Mouse (Mus musculus) intestine, embryonic 16.5 days (tissue): ENCODE results near the gene Arl4c. TPM values are rescaled to one million over a fixed set of nuclear protein-coding genes. Genes with fewer than 3 reads are reported as not detected.

ENCODE experiments used
- ATAC-seq: fragments of 200-750 bp; cut with Nextera tagmentation; 2 replicates; pipeline ENCODE4 v1.8.0; 2017; ENCODE audit warnings: moderate TSS enrichment, moderate library complexity
- H3K27ac ChIP-seq: fragments of 300-500 bp; sonication (generic); 2 replicates; pipeline ENCODE4 v1.5.1; 2014; ENCODE audit warnings: mild to moderate bottlenecking, low read length
- H3K27me3 ChIP-seq: fragments of 300-500 bp; sonication (generic); replicated peaks from 2 replicates; pipeline ENCODE4 v1.6.1; 2014; ENCODE audit warnings: low read length, control low read depth, mixed read lengths; ENCODE audit not compliant: control insufficient read depth, insufficient read depth
- H3K36me3 ChIP-seq: fragments of 300-500 bp; sonication (generic); 2 replicates; pipeline ENCODE4 v1.6.1; 2014; ENCODE audit warnings: low read length, control low read depth; ENCODE audit not compliant: control insufficient read depth, insufficient read depth
- H3K4me1 ChIP-seq: fragments of 300-500 bp; sonication (generic); 2 replicates; pipeline ENCODE4 v1.6.1; 2014; ENCODE audit warnings: low read length, control low read depth, mixed read lengths; ENCODE audit not compliant: control insufficient read depth, insufficient read depth
- H3K4me2 ChIP-seq: fragments of 300-500 bp; sonication (generic); 2 replicates; pipeline ENCODE4 v1.6.1; 2014; ENCODE audit warnings: low read depth, low read length, control low read depth
- H3K4me3 ChIP-seq: fragments of 300-500 bp; sonication (generic); 2 replicates; pipeline ENCODE4 v1.5.1; 2014; ENCODE audit warnings: mild to moderate bottlenecking, low read length
- H3K9ac ChIP-seq: fragments of 300-500 bp; sonication (generic); 2 replicates; pipeline ENCODE4 v1.6.1; 2014; ENCODE audit warnings: low read depth, low read length
- H3K9me3 ChIP-seq: fragments of 300-500 bp; sonication (generic); 2 replicates; pipeline ENCODE4 v1.6.1; 2016; ENCODE audit warnings: low read length, control low read depth; ENCODE audit not compliant: control insufficient read depth
- WGBS: fragments of 180-500 bp; shearing (Covaris S2); extraction: QIAGEN DNeasy Blood & Tissue Kit; methylation state at CpG from one replicate; pipeline ENCODE4 v1.1.7; 2014; 5-methylcytosine and 5-hydroxymethylcytosine counted together
- polyA plus RNA-seq: library from polyadenylated mRNA; unstranded; fragments of >200 nt; fragmentation: Nextera tagmentation; extraction: Ambion mirVana; gene quantifications from 2 replicates; pipeline ENCODE4 v1.2.1, GENCODE M21; 2015

Arl4c gene
- polyA plus RNA-seq, 1 experiment from 2014 or later = 3.5 TPM

DNA sequence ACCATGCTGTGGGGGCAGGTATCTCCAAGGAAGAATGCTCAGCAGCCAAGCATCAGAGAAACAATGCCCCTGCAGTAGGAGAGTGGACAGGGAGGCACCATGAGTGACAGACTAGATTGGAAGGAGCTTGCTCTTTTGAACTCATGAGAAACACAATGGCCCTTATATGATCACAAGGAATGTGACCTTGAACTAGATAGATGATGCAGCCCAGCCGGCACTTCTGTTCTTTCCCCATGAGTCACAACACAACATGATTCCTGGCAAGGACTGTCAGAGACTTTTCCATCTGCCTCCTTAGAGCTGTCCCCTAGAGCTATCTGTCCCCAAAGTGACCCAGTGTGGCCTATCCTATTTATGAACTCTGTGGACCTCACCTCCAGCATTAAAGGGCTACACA lies 27.5 kb upstream of the Arl4c start:
- no peak overlapping the region for H3K4me3 ChIP-seq
- H3K9ac ChIP-seq = no peak overlapping the region
- WGBS = 68% methylated on average over 1 of the region's 1 CpGs
- no peaks in the 10 kb centered on the region for H3K9me3 ChIP-seq
- no peak overlapping the region for H3K4me2 ChIP-seq
- H3K36me3 ChIP-seq = no peaks in the 10 kb centered on the region
- no peak overlapping the region for H3K27ac ChIP-seq
- H3K4me1 ChIP-seq = no peaks in the 10 kb centered on the region
- no peak for ATAC-seq
- no peaks in the 10 kb centered on the region for H3K27me3 ChIP-seq

DNA sequence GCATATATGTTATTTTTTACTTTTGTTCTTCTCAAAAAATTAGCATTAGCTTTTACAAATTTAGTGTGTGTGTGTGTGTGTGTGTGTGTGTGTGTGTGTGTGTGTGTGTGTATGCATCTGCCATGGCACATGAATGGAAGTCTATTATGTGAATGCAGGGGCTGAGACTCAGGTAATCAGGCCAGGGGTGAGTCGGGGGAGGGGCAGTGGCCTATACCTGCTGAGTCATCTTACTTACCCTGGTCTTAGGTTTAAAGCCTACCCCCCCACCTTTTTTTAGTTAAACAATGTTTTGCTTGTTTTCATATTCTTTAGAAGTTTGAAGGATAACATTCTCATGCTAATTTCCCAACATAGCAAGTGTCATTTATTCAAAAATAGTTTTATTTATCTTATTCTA lies 25.3 kb upstream of the Arl4c start:
- Histone ChIP-seq H3K27me3 (no peaks in the 10 kb centered on the region), H3K9me3 (no peaks in the 10 kb centered on the region), H3K4me1 (no peaks in the 10 kb centered on the region), H3K36me3 (no peaks in the 10 kb centered on the region), H3K27ac (no peak overlapping the region), H3K9ac (no peak overlapping the region), H3K4me3 (no peak overlapping the region), H3K4me2 (no peak overlapping the region)
- 86% methylated on average over 1 of the region's 1 CpGs for WGBS
- no peak for ATAC-seq

DNA sequence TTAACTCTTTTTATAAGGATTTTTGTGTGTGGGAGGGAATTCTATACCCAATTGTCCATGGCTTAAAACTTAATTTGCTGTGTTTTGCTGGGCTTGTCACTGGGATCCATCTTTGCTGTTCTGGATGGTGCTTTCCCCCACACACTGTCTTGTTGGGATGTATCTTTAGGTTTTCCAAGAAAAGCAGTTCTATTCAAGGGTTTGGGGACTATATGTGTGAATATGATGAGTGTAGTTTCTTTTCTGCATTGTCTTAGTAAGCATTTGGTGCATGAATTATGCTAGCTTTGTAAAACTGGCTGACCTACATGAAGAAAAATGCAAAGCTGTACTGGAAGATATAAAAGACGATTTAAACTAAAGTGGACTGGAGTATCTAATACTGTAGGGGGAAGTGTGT lies 23.7 kb upstream of the Arl4c start:
- 86% methylated on average over 1 of the region's 1 CpGs for WGBS
- Histone ChIP-seq H3K4me3 (no peak overlapping the region), H3K9me3 (no peaks in the 10 kb centered on the region)

DNA sequence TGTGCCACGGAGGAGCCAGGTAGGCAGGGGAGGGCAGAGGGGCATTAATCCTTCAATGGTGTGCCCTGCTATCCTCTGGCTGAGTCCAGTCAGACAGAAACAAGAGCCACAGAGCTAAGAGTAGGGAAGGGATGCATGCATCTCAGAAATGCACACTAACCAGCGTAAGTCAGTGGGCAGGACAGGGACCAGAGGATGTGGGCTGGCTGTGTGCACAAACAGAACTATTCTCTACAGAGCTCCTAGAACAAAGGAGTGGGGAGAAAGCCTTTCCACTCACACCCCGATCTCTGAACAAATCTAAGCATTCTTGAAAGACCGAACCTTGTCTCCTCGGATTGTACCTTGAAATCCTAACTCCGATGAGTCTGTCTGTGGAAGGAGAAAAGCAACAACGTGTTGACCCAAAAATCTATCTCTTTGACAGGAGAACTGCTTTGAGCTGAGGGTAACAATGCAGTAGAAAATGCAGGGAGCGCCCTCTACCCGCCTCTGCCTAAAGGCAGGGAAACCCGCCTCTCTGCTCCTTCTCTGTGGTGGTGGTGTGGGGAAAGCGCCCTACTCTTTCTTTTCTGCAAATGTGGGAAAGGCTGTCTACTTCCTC lies 18.7 kb upstream of the Arl4c start:
- Histone ChIP-seq H3K36me3 (no peaks in the 10 kb centered on the region), H3K9ac (no peak overlapping the region), H3K4me1 (no peaks in the 10 kb centered on the region), H3K27ac (no peak overlapping the region), H3K27me3 (no peaks in the 10 kb centered on the region), H3K4me2 (no peak overlapping the region), H3K9me3 (0 out of 2 replicates have a peak, but pooled peaks cover 3% of the 10 kb centered on the region), H3K4me3 (no peak overlapping the region)
- no peak for ATAC-seq
- WGBS = 42% methylated on average over 11 of the region's 11 CpGs

More for the DNA sequence above, 23.7 kb upstream of the Arl4c start:
- no peak overlapping the region for H3K4me2 ChIP-seq
- no peaks in the 10 kb centered on the region for H3K4me1 ChIP-seq
- no peaks in the 10 kb centered on the region for H3K36me3 ChIP-seq
- no peak overlapping the region for H3K9ac ChIP-seq
- H3K27me3 ChIP-seq = no peaks in the 10 kb centered on the region
- no peak overlapping the region for H3K27ac ChIP-seq
- ATAC-seq = no peak

DNA sequence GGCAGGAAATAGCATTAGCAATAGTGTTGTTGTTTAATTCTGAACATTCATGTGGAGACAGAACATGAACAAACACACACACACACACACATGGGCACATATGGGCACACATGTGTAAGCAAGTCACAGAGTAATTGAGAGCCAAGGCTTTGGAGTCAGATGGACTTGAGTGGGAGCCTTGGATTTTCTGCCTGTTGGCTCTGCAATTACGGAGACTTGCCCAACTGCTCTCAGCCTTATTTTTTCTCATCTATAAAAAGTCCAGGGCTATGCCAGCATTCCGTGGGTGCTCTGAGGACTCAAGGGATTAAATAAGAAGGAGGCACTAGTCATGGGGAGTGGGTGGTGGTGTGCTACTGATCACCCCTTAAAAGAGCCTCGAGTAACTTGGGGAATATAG lies 16.5 kb upstream of the Arl4c start:
- WGBS = 80% methylated on average over 3 of the region's 3 CpGs

DNA sequence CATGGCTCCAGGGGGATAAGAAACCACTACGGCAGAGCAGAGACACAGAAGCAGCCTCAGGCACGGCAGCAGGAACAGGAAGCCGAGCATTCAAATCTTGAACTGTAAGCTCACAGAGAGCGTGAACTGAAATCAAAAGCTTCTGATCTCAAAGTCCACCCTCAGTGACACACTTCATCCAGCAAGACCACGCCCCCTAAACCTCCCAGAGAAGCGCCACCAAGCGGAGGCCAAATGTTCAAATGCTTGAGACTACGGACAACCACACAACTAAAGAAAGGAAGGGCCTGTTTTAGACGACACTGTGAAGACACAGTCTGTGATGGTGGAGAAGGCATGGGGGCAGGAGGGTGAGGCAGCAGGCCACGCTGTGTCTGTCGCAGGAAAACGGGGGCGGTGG lies 15.7 kb upstream of the Arl4c start:
- Histone ChIP-seq H3K27me3 (no peaks in the 10 kb centered on the region), H3K4me1 (no peaks in the 10 kb centered on the region), H3K36me3 (no peaks in the 10 kb centered on the region), H3K4me3 (no peak overlapping the region), H3K9me3 (0 out of 2 replicates have a peak, but pooled peaks cover 3% of the 10 kb centered on the region), H3K27ac (no peak overlapping the region), H3K4me2 (no peak overlapping the region), H3K9ac (no peak overlapping the region)
- WGBS = 76% methylated on average over 13 of the region's 13 CpGs
- ATAC-seq = no peak

More for the DNA sequence above, 16.5 kb upstream of the Arl4c start:
- H3K9ac ChIP-seq = no peak overlapping the region
- H3K4me3 ChIP-seq = no peak overlapping the region
- H3K36me3 ChIP-seq = no peaks in the 10 kb centered on the region
- H3K4me1 ChIP-seq = no peaks in the 10 kb centered on the region
- H3K9me3 ChIP-seq = 0 out of 2 replicates have a peak, but pooled peaks cover 3% of the 10 kb centered on the region
- H3K4me2 ChIP-seq = no peak overlapping the region
- ATAC-seq = no peak
- no peaks in the 10 kb centered on the region for H3K27me3 ChIP-seq
- no peak overlapping the region for H3K27ac ChIP-seq

DNA sequence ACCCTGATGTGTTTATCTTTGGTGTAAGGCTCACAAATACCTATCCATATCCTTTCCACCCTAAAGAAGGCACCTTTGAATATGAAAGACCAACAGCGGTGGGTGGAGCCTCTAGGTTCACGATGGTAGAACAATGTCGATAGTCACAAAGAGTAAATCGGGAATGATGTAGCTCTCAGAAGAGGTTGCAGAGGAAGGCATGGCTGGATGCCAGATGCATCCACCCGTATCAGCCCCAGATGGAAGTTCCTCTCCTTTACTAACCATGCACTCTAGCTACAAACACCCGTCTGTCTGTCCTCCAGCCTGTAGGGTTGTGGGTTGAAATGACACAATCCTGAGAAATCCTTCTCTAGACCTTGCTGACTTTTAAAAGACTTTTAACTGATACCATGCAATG lies 10.0 kb upstream of the Arl4c start:
- Histone ChIP-seq H3K27ac (no peak overlapping the region), H3K36me3 (no peaks in the 10 kb centered on the region), H3K4me2 (no peak overlapping the region), H3K9me3 (no peaks in the 10 kb centered on the region), H3K4me3 (no peak overlapping the region), H3K9ac (no peak overlapping the region), H3K4me1 (no peaks in the 10 kb centered on the region), H3K27me3 (no peaks in the 10 kb centered on the region)
- ATAC-seq = no peak
- 89% methylated on average over 6 of the region's 6 CpGs for WGBS

DNA sequence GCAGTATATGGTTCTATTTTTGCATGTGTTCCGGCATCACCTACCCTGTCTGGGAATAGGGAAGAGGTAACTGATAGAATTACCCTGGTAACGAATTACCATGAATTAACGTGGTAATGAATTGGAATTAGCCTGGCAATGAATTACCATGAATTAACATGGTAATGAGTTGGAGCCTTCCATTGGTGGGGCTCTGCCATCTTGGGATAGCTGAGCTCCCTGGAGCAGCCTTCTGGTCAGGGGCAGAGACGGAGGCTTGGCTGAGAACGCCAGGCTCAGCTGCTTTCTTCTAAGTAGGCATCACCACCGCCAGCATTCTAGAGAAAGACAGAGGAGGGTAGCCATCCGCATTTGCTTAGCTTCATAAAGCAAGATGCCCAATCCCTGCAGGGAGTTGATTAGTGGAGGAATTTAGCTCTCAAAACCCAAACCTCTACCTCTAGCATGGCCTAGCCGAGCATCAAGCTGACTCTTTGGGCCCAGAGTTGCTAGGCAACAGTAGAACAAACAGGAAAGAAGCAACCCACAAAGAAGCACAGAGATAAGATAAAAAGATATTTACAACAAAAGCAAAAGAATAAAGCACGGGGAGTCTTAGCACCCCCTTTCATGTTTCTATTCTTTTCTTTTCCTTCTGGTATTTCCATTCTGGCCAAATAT lies 6.8 kb upstream of the Arl4c start:
- no peak for ATAC-seq
- H3K27ac ChIP-seq = no peak overlapping the region
- no peak overlapping the region for H3K9ac ChIP-seq
- WGBS = 72% methylated on average over 9 of the region's 9 CpGs
- H3K4me2 ChIP-seq = no peak overlapping the region
- H3K4me1 ChIP-seq = peaks cover 3% of the 10 kb centered on the region; the same call in 1 of the 2 replicates
- H3K4me3 ChIP-seq = no peak overlapping the region
- no peaks in the 10 kb centered on the region for H3K27me3 ChIP-seq
- H3K36me3 ChIP-seq = no peaks in the 10 kb centered on the region
- no peaks in the 10 kb centered on the region for H3K9me3 ChIP-seq

DNA sequence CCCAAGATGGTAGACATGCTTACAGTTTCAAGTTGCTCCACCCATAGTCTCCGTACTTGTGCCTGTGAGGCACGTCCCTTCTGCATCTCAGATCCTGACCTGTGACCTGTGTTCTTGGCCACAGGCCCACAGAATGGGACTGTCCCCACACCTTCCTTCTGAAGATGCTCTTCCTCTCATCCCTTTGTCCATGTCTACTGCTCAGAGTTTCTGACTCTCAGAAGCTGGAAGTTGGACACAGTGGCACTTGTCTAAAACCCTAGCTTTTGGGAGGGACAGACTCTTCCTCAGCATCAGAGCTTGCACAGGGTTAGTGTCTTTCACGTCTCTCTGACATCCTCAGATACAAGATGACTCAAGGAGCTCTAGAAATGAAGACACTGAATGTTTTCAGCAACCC lies 6.2 kb upstream of the Arl4c start:
- no peak overlapping the region for H3K9ac ChIP-seq
- no peak overlapping the region for H3K4me2 ChIP-seq
- H3K27ac ChIP-seq = no peak overlapping the region
- H3K27me3 ChIP-seq = no peaks in the 10 kb centered on the region
- 81% methylated on average over 3 of the region's 3 CpGs for WGBS
- peaks cover 3% of the 10 kb centered on the region; the same call in 1 of the 2 replicates for H3K4me1 ChIP-seq
- H3K9me3 ChIP-seq = no peaks in the 10 kb centered on the region
- no peak for ATAC-seq
- H3K4me3 ChIP-seq = no peak overlapping the region
- no peaks in the 10 kb centered on the region for H3K36me3 ChIP-seq
